Mouse (Mus musculus): ENCODE measurements around the gene Tmem253. TPM values are rescaled to one million over a fixed set of nuclear protein-coding genes. Genes with fewer than 3 reads are reported as not detected.

The Tmem253 gene
- polyA plus RNA-seq, 1 experiment from 2014 or later, result 1.0 TPM

GRCm38 (mm10) chr14:52010446-52011111 is 4.9 kb upstream of the Tmem253 start:
- H3K4me1 ChIP-seq (ENCODE audit: control insufficient read depth, insufficient read depth, low read length), result peaks cover 48% of the 10 kb centered on the region
- 0 out of 2 replicates have a peak, but pooled peaks have one; percentile 16 for ATAC-seq (replicated peaks; ENCODE audit: insufficient number of reproducible peaks, low FRiP score, low TSS enrichment)

GRCm38 (mm10) chr14:52011683-52012082 is 3.8 kb upstream of the Tmem253 start:
- H3K4me3 ChIP-seq (ENCODE audit: low read depth, low read length), result no peak overlapping the region
- no peak for ATAC-seq (replicated peaks; ENCODE audit: insufficient number of reproducible peaks, low FRiP score, low TSS enrichment)
- no peak overlapping the region for H3K9ac ChIP-seq (ENCODE audit: low read depth, low read length)
- WGBS (ENCODE audit: insufficient replicate concordance), result 64% methylated on average over 1 of the region's 1 CpGs
- H3K4me1 ChIP-seq (ENCODE audit: control insufficient read depth, insufficient read depth, low read length), result peaks cover 50% of the 10 kb centered on the region
- H3K9me3 ChIP-seq (replicated peaks; ENCODE audit: control insufficient read depth, low read length), result no peaks in the 10 kb centered on the region
- peak overlapping the region; percentile 50; the same call in 1 of the 2 replicates for H3K4me2 ChIP-seq
- H3K27ac ChIP-seq (ENCODE audit: low read depth, low read length), result no peak overlapping the region
- peaks cover 17% of the 10 kb centered on the region for H3K36me3 ChIP-seq (ENCODE audit: control insufficient read depth, insufficient read depth, low read length)
- no peaks in the 10 kb centered on the region for H3K27me3 ChIP-seq (ENCODE audit: control insufficient read depth, insufficient read depth, low read length)

More at GRCm38 (mm10) chr14:52010446-52011111, 4.9 kb upstream of the Tmem253 start:
- H3K4me3 ChIP-seq (ENCODE audit: low read depth, low read length), result peak overlapping the region; percentile 25
- H3K4me2 ChIP-seq, result peak overlapping the region; percentile 50
- no peaks in the 10 kb centered on the region for H3K9me3 ChIP-seq (replicated peaks; ENCODE audit: control insufficient read depth, low read length)
- no peaks in the 10 kb centered on the region for H3K27me3 ChIP-seq (ENCODE audit: control insufficient read depth, insufficient read depth, low read length)
- 4% methylated on average over 9 of the region's 9 CpGs for WGBS (ENCODE audit: insufficient replicate concordance)
- H3K9ac ChIP-seq (ENCODE audit: low read depth, low read length), result peak overlapping the region; percentile 13; the same call in 1 of the 2 replicates
- peak overlapping the region; percentile 76 for H3K27ac ChIP-seq (ENCODE audit: low read depth, low read length)
- peaks cover 17% of the 10 kb centered on the region for H3K36me3 ChIP-seq (ENCODE audit: control insufficient read depth, insufficient read depth, low read length)

- H3K27ac ChIP-seq (ENCODE audit: low read depth, low read length), result no peak overlapping the region
- H3K9me3 ChIP-seq (replicated peaks; ENCODE audit: control insufficient read depth, low read length), result no peaks in the 10 kb centered on the region
- no peak for ATAC-seq (replicated peaks; ENCODE audit: insufficient number of reproducible peaks, low FRiP score, low TSS enrichment)
- 84% methylated on average over 4 of the region's 4 CpGs for WGBS (ENCODE audit: insufficient replicate concordance)
- H3K27me3 ChIP-seq (ENCODE audit: control insufficient read depth, insufficient read depth, low read length), result no peaks in the 10 kb centered on the region
- no peak overlapping the region for H3K4me3 ChIP-seq (ENCODE audit: low read depth, low read length)
- peaks cover 50% of the 10 kb centered on the region for H3K4me1 ChIP-seq (ENCODE audit: control insufficient read depth, insufficient read depth, low read length)
- no peak overlapping the region for H3K4me2 ChIP-seq
- no peak overlapping the region for H3K9ac ChIP-seq (ENCODE audit: low read depth, low read length)
- peaks cover 16% of the 10 kb centered on the region for H3K36me3 ChIP-seq (ENCODE audit: control insufficient read depth, insufficient read depth, low read length)
Observed at GRCm38 (mm10) chr14:52012085-52012484, 3.4 kb upstream of the Tmem253 start.

GRCm38 (mm10) chr14:52012553-52012952 is 2.9 kb upstream of the Tmem253 start:
- ATAC-seq (replicated peaks; ENCODE audit: insufficient number of reproducible peaks, low FRiP score, low TSS enrichment), result no peak
- H3K4me1 ChIP-seq (ENCODE audit: control insufficient read depth, insufficient read depth, low read length), result peaks cover 50% of the 10 kb centered on the region
- peaks cover 14% of the 10 kb centered on the region for H3K36me3 ChIP-seq (ENCODE audit: control insufficient read depth, insufficient read depth, low read length)
- H3K9ac ChIP-seq (ENCODE audit: low read depth, low read length), result no peak overlapping the region
- no peaks in the 10 kb centered on the region for H3K27me3 ChIP-seq (ENCODE audit: control insufficient read depth, insufficient read depth, low read length)
- no peak overlapping the region for H3K4me2 ChIP-seq
- H3K27ac ChIP-seq (ENCODE audit: low read depth, low read length), result no peak overlapping the region
- H3K4me3 ChIP-seq (ENCODE audit: low read depth, low read length), result no peak overlapping the region
- WGBS (ENCODE audit: insufficient replicate concordance), result 87% methylated on average over 5 of the region's 5 CpGs
- no peaks in the 10 kb centered on the region for H3K9me3 ChIP-seq (replicated peaks; ENCODE audit: control insufficient read depth, low read length)

GRCm38 (mm10) chr14:52013021-52013610 is 2.3 kb upstream of the Tmem253 start:
- peak overlapping the region; percentile 75 for H3K4me3 ChIP-seq (ENCODE audit: low read depth, low read length)
- H3K36me3 ChIP-seq (ENCODE audit: control insufficient read depth, insufficient read depth, low read length), result peaks cover 14% of the 10 kb centered on the region
- H3K4me1 ChIP-seq (ENCODE audit: control insufficient read depth, insufficient read depth, low read length), result peaks cover 50% of the 10 kb centered on the region
- no peaks in the 10 kb centered on the region for H3K27me3 ChIP-seq (ENCODE audit: control insufficient read depth, insufficient read depth, low read length)
- no peaks in the 10 kb centered on the region for H3K9me3 ChIP-seq (replicated peaks; ENCODE audit: control insufficient read depth, low read length)
- no peak for ATAC-seq (replicated peaks; ENCODE audit: insufficient number of reproducible peaks, low FRiP score, low TSS enrichment)
- H3K4me2 ChIP-seq, result peak overlapping the region; percentile 85
- peak overlapping the region; percentile 86 for H3K9ac ChIP-seq (ENCODE audit: low read depth, low read length)
- 72% methylated on average over 8 of the region's 8 CpGs for WGBS (ENCODE audit: insufficient replicate concordance)
- H3K27ac ChIP-seq (ENCODE audit: low read depth, low read length), result peak overlapping the region; percentile 98

GRCm38 (mm10) chr14:52013771-52014219 is 1.7 kb upstream of the Tmem253 start:
- H3K4me3 ChIP-seq (ENCODE audit: low read depth, low read length), result peak overlapping the region; percentile 75
- H3K27ac ChIP-seq (ENCODE audit: low read depth, low read length), result peak overlapping the region; percentile 98
- H3K9ac ChIP-seq (ENCODE audit: low read depth, low read length), result peak overlapping the region; percentile 86
- peaks cover 50% of the 10 kb centered on the region for H3K4me1 ChIP-seq (ENCODE audit: control insufficient read depth, insufficient read depth, low read length)
- peak overlapping the region; percentile 85 for H3K4me2 ChIP-seq
- WGBS (ENCODE audit: insufficient replicate concordance), result 3% methylated on average over 16 of the region's 24 CpGs
- peaks cover 8% of the 10 kb centered on the region; the same call in 1 of the 2 replicates for H3K36me3 ChIP-seq (ENCODE audit: control insufficient read depth, insufficient read depth, low read length)
- no peaks in the 10 kb centered on the region for H3K9me3 ChIP-seq (replicated peaks; ENCODE audit: control insufficient read depth, low read length)
- no peaks in the 10 kb centered on the region for H3K27me3 ChIP-seq (ENCODE audit: control insufficient read depth, insufficient read depth, low read length)
- ATAC-seq (replicated peaks; ENCODE audit: insufficient number of reproducible peaks, low FRiP score, low TSS enrichment), result no peak; the same call in 1 of the 2 replicates

GRCm38 (mm10) chr14:52014271-52014760 is 1.1 kb upstream of the Tmem253 start:
- Histone ChIP-seq H3K27ac (ENCODE audit: low read depth, low read length) (peak overlapping the region; percentile 98), H3K4me1 (ENCODE audit: control insufficient read depth, insufficient read depth, low read length) (peaks cover 50% of the 10 kb centered on the region), H3K9ac (ENCODE audit: low read depth, low read length) (peak overlapping the region; percentile 86), H3K36me3 (ENCODE audit: control insufficient read depth, insufficient read depth, low read length) (peaks cover 5% of the 10 kb centered on the region; the same call in 1 of the 2 replicates), H3K9me3 (replicated peaks; ENCODE audit: control insufficient read depth, low read length) (no peaks in the 10 kb centered on the region), H3K4me2 (peak overlapping the region; percentile 85), H3K27me3 (ENCODE audit: control insufficient read depth, insufficient read depth, low read length) (no peaks in the 10 kb centered on the region), H3K4me3 (ENCODE audit: low read depth, low read length) (peak overlapping the region; percentile 75)
- 1% methylated on average over 14 of the region's 80 CpGs for WGBS (ENCODE audit: insufficient replicate concordance)
- ATAC-seq (replicated peaks; ENCODE audit: insufficient number of reproducible peaks, low FRiP score, low TSS enrichment), result peak; percentile 60

- Histone ChIP-seq H3K9ac (ENCODE audit: low read depth, low read length) (peak overlapping the region; percentile 86), H3K36me3 (ENCODE audit: control insufficient read depth, insufficient read depth, low read length) (no peaks in the 10 kb centered on the region), H3K27ac (ENCODE audit: low read depth, low read length) (peak overlapping the region; percentile 98), H3K4me3 (ENCODE audit: low read depth, low read length) (peak overlapping the region; percentile 75), H3K4me1 (ENCODE audit: control insufficient read depth, insufficient read depth, low read length) (peaks cover 46% of the 10 kb centered on the region), H3K9me3 (replicated peaks; ENCODE audit: control insufficient read depth, low read length) (no peaks in the 10 kb centered on the region), H3K4me2 (peak overlapping the region; percentile 85), H3K27me3 (ENCODE audit: control insufficient read depth, insufficient read depth, low read length) (no peaks in the 10 kb centered on the region)
- peak; percentile 49 for ATAC-seq (replicated peaks; ENCODE audit: insufficient number of reproducible peaks, low FRiP score, low TSS enrichment)
- 1% methylated on average over 14 of the region's 28 CpGs for WGBS (ENCODE audit: insufficient replicate concordance)
Observed at GRCm38 (mm10) chr14:52014761-52015311, 622 bp upstream of the Tmem253 start.

Data from heart, embryonic 11.5 days (tissue).